Mouse (Mus musculus) forebrain, embryonic 16.5 days (tissue): ENCODE results near the gene Ptgfr. TPM values are rescaled to one million over a fixed set of nuclear protein-coding genes. Genes with fewer than 3 reads are reported as not detected.

Source experiments
- ATAC-seq: fragments of 200-750 bp; cut with Nextera tagmentation; 2 replicates; pipeline ENCODE4 v1.8.0; 2017; ENCODE audit warnings: mild to moderate bottlenecking, moderate library complexity
- H3K27ac ChIP-seq: fragments of 300-500 bp; sonication (generic); 2 replicates; pipeline ENCODE4 v1.5.1; 2014; ENCODE audit warnings: low read length, control low read depth
- H3K27me3 ChIP-seq: fragments of 300-500 bp; sonication (generic); replicated peaks from 2 replicates; pipeline ENCODE4 v1.6.1; 2014; ENCODE audit warnings: low read length; ENCODE audit not compliant: control insufficient read depth, insufficient read depth
- H3K36me3 ChIP-seq: fragments of 300-500 bp; sonication (generic); 2 replicates; pipeline ENCODE4 v1.6.1; 2014; ENCODE audit not compliant: control insufficient read depth, insufficient read depth
- H3K4me1 ChIP-seq: fragments of 300-500 bp; sonication (generic); replicated peaks from 2 replicates; pipeline ENCODE4 v1.6.1; 2014; ENCODE audit warnings: low read length; ENCODE audit not compliant: control insufficient read depth, insufficient read depth
- H3K4me2 ChIP-seq: fragments of 300-500 bp; sonication (generic); 2 replicates; pipeline ENCODE4 v1.6.1; 2014; ENCODE audit warnings: mild to moderate bottlenecking, low read length, control low read depth
- H3K4me3 ChIP-seq: fragments of 300-500 bp; sonication (generic); replicated peaks from 2 replicates; pipeline ENCODE4 v1.5.1; 2014; ENCODE audit warnings: mild to moderate bottlenecking, low read length, control low read depth
- H3K9ac ChIP-seq: fragments of 300-500 bp; sonication (generic); replicated peaks from 2 replicates; pipeline ENCODE4 v1.6.1; 2014; ENCODE audit warnings: low read depth, low read length, control low read depth
- H3K9me3 ChIP-seq: fragments of 300-500 bp; sonication (generic); 2 replicates; pipeline ENCODE4 v1.6.1; 2016; ENCODE audit warnings: low read length; ENCODE audit not compliant: control insufficient read depth
- WGBS: fragments of 180-500 bp; shearing (Covaris S2); extraction: QIAGEN DNeasy Blood & Tissue Kit; methylation state at CpG from one replicate; pipeline ENCODE4 v1.1.7; 2014; 5-methylcytosine and 5-hydroxymethylcytosine counted together
- polyA plus RNA-seq: library from polyadenylated mRNA; unstranded; fragments of >200 nt; fragmentation: Nextera tagmentation; extraction: Ambion mirVana; gene quantifications from 2 replicates; pipeline ENCODE4 v1.2.1, GENCODE M21; 2015

Ptgfr gene
- polyA plus RNA-seq, 1 experiment from 2014 or later = 1.3 TPM

DNA sequence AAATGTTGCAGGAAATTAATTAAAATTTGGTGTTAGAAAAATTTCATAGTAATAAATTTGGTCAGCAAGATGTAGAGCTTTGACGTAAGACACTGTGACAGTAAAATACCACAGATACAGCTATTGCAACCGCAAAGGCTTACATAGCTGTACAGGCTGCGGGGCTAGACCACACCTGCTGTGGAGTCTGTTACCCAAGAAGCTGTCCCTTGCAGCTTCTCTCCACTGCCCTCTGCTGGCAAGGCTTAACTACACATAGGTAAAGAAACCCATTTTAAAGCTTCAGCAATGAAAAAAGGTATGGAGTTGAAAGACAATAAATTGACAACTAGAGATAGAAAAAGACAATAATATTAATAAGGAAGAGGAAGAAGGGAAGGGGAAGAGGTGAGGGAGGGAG lies 66.4 kb downstream of the Ptgfr start:
- ATAC-seq = 0 out of 2 replicates have a peak, but pooled peaks have one; percentile 54
- 68% methylated on average over 3 of the region's 3 CpGs for WGBS
- no peaks in the 10 kb centered on the region for H3K4me1 ChIP-seq
- no peaks in the 10 kb centered on the region for H3K36me3 ChIP-seq
- no peaks in the 10 kb centered on the region for H3K27me3 ChIP-seq
- no peak overlapping the region for H3K4me3 ChIP-seq
- no peak overlapping the region for H3K27ac ChIP-seq
- H3K9ac ChIP-seq = no peak overlapping the region
- H3K4me2 ChIP-seq = no peak overlapping the region
- no peaks in the 10 kb centered on the region for H3K9me3 ChIP-seq

- no peak within 1 kb of the TSS for H3K9ac ChIP-seq
- no peaks in the 10 kb centered on the region for H3K27me3 ChIP-seq
- H3K4me2 ChIP-seq = no peak within 1 kb of the TSS; the same call in 1 of the 2 replicates
- ATAC-seq = no peak
- no peaks in the 10 kb centered on the region for H3K9me3 ChIP-seq
- 59% methylated on average over 7 of the region's 7 CpGs for WGBS
- no peak within 1 kb of the TSS for H3K4me3 ChIP-seq
- no peaks in the 10 kb centered on the region for H3K4me1 ChIP-seq
- no peak within 1 kb of the TSS for H3K27ac ChIP-seq
- H3K36me3 ChIP-seq = no peaks in the 10 kb centered on the region
Observed at GRCm38 (mm10) chr3:151749737-151750136, 87.7 kb downstream of the Ptgfr start, which contains the start of gene Ifi44. Ifi44 (minus strand) TSS chr3:151749960.

- no peak overlapping the region for H3K27ac ChIP-seq
- no peak overlapping the region for H3K9ac ChIP-seq
- H3K4me1 ChIP-seq = no peaks in the 10 kb centered on the region
- no peaks in the 10 kb centered on the region for H3K9me3 ChIP-seq
- H3K4me3 ChIP-seq = no peak overlapping the region
- 77% methylated on average over 1 of the region's 1 CpGs for WGBS
- no peaks in the 10 kb centered on the region for H3K36me3 ChIP-seq
- H3K27me3 ChIP-seq = no peaks in the 10 kb centered on the region
- ATAC-seq = no peak
- no peak overlapping the region for H3K4me2 ChIP-seq
Observed at GRCm38 (mm10) chr3:151748514-151748913, 88.9 kb downstream of the Ptgfr start.

Other genes with a start within 250 kb of the Ptgfr start
- gene Ifi44, start 87.7 kb downstream of the Ptgfr start, polyA plus RNA-seq = 0.24 TPM in 1 of 2 replicates, not detected in the other
- gene Ifi44l, start 74.7 kb downstream of the Ptgfr start, polyA plus RNA-seq = not detected in 2 replicates